Mouse (Mus musculus): ENCODE data around the gene Barhl1. TPM values are rescaled to one million over a fixed set of nuclear protein-coding genes. Genes with fewer than 3 reads are reported as not detected.

The Barhl1 gene
- polyA plus RNA-seq, 1 experiment from 2014 or later, result not detected

GRCm38 (mm10) chr2:28875554-28875953 is 40.9 kb downstream of the Barhl1 start:
- DNase-seq (ENCODE audit: low spot score), result no peak

GRCm38 (mm10) chr2:28867495-28867894 is 49.0 kb downstream of the Barhl1 start:
- no peak for DNase-seq (ENCODE audit: low spot score)

- no peak for DNase-seq (ENCODE audit: low spot score)
Observed at GRCm38 (mm10) chr2:28863857-28864256, 52.6 kb downstream of the Barhl1 start.

GRCm38 (mm10) chr2:28860678-28861423 is 55.6 kb downstream of the Barhl1 start:
- DNase-seq (ENCODE audit: low spot score), result no peak

- DNase-seq (ENCODE audit: low spot score), result no peak
Observed at GRCm38 (mm10) chr2:28859303-28859702, 57.2 kb downstream of the Barhl1 start.

Other genes with a start within 250 kb of the Barhl1 start
- gene Spaca9, start 216.9 kb downstream of the Barhl1 start, polyA plus RNA-seq (2015; fragmentation: Nextera tagmentation; extraction: Ambion mirVana), result 1.9 and 3.2 TPM in 2 replicates
- gene Ak8, start 216.5 kb downstream of the Barhl1 start, polyA plus RNA-seq (2015; fragmentation: Nextera tagmentation; extraction: Ambion mirVana), result 0.90 and 1.0 TPM in 2 replicates
- gene Gtf3c4, start 76.3 kb downstream of the Barhl1 start, polyA plus RNA-seq (2015; fragmentation: Nextera tagmentation; extraction: Ambion mirVana), result 7.0 and 7.8 TPM in 2 replicates
- gene Ddx31, start 76.3 kb downstream of the Barhl1 start, polyA plus RNA-seq (2015; fragmentation: Nextera tagmentation; extraction: Ambion mirVana), result 15.7 and 17.5 TPM in 2 replicates
- 0.27 and 0.40 TPM in 2 replicates for gene Cfap77, start 138.4 kb upstream of the Barhl1 start, polyA plus RNA-seq (2015; fragmentation: Nextera tagmentation; extraction: Ambion mirVana)
- gene Ttf1, start 143.6 kb upstream of the Barhl1 start, polyA plus RNA-seq (2015; fragmentation: Nextera tagmentation; extraction: Ambion mirVana), result 10.4 and 11.4 TPM in 2 replicates
- gene Setx, start 207.5 kb upstream of the Barhl1 start, polyA plus RNA-seq (2015; fragmentation: Nextera tagmentation; extraction: Ambion mirVana), result 13.2 and 14.9 TPM in 2 replicates

Measured in thymus, postnatal 0 days (tissue).